Mouse (Mus musculus) limb, embryonic 10.5 days (tissue): ENCODE measurements around the gene Epha7. TPM values are rescaled to one million over a fixed set of nuclear protein-coding genes. Genes with fewer than 3 reads are reported as not detected.

Experiments used
- DNase-seq: peaks from one replicate; pipeline ENCODE4 v3.0.0-alpha.2; 2017; ENCODE audit warnings: low spot score
- H3K27ac ChIP-seq: fragments of 300-500 bp; sonication (generic); 2 replicates; pipeline ENCODE4 v1.5.1; 2016; ENCODE audit warnings: mild to moderate bottlenecking
- H3K27me3 ChIP-seq: fragments of 300-500 bp; sonication (generic); 2 replicates; pipeline ENCODE4 v1.6.1; 2016; ENCODE audit warnings: low read depth, mild to moderate bottlenecking; ENCODE audit not compliant: poor library complexity, severe bottlenecking
- H3K36me3 ChIP-seq: fragments of 300-500 bp; sonication (generic); 2 replicates; pipeline ENCODE4 v1.6.1; 2016; ENCODE audit warnings: mild to moderate bottlenecking, moderate library complexity
- H3K4me1 ChIP-seq: fragments of 300-500 bp; sonication (generic); 2 replicates; pipeline ENCODE4 v1.6.1; 2016
- H3K4me3 ChIP-seq: fragments of 300-500 bp; sonication (generic); 2 replicates; pipeline ENCODE4 v1.5.1; 2016; ENCODE audit warnings: mild to moderate bottlenecking, moderate library complexity
- H3K9me3 ChIP-seq: fragments of 300-500 bp; sonication (generic); replicated peaks from 2 replicates; pipeline ENCODE4 v1.6.1; 2016; ENCODE audit warnings: mild to moderate bottlenecking
- WGBS: fragments of 180-500 bp; shearing (Covaris S2); methylation state at CpG from one replicate; pipeline ENCODE4 v1.1.7; 2016; 5-methylcytosine and 5-hydroxymethylcytosine counted together
- polyA plus RNA-seq: library from polyadenylated mRNA; unstranded; fragments of >200 nt; fragmentation: Nextera tagmentation; extraction: Ambion mirVana; gene quantifications from 2 replicates; pipeline ENCODE4 v1.2.1, GENCODE M21; 2016

Epha7 gene
- polyA plus RNA-seq, 1 experiment from 2014 or later: 46.7 TPM

- no peaks in the 10 kb centered on the region for H3K27me3 ChIP-seq
- H3K4me1 ChIP-seq: no peaks in the 10 kb centered on the region
- no peak for DNase-seq
- no peaks in the 10 kb centered on the region for H3K9me3 ChIP-seq
- WGBS: 78% methylated on average over 4 of the region's 4 CpGs
- no peak overlapping the region for H3K27ac ChIP-seq
- H3K4me3 ChIP-seq: no peak overlapping the region
- H3K36me3 ChIP-seq: no peaks in the 10 kb centered on the region
Measured at GRCm38 (mm10) chr4:28910127-28910526, 97.2 kb downstream of the Epha7 start.

- H3K36me3 ChIP-seq: no peaks in the 10 kb centered on the region
- no peak overlapping the region for H3K27ac ChIP-seq
- no peaks in the 10 kb centered on the region for H3K4me1 ChIP-seq
- DNase-seq: no peak
- H3K9me3 ChIP-seq: no peaks in the 10 kb centered on the region
- H3K27me3 ChIP-seq: no peaks in the 10 kb centered on the region
- H3K4me3 ChIP-seq: no peak overlapping the region
- WGBS: 95% methylated on average over 2 of the region's 2 CpGs
Measured at GRCm38 (mm10) chr4:28912028-28912427, 99.1 kb downstream of the Epha7 start.

GRCm38 (mm10) chr4:28913613-28914012 lies 100.7 kb downstream of the Epha7 start:
- 70% methylated on average over 2 of the region's 2 CpGs for WGBS
- DNase-seq: no peak
- H3K4me3 ChIP-seq: no peak overlapping the region
- H3K4me1 ChIP-seq: no peaks in the 10 kb centered on the region
- H3K27ac ChIP-seq: no peak overlapping the region
- H3K9me3 ChIP-seq: no peaks in the 10 kb centered on the region
- H3K36me3 ChIP-seq: no peaks in the 10 kb centered on the region
- H3K27me3 ChIP-seq: no peaks in the 10 kb centered on the region

- Histone ChIP-seq H3K4me1 (no peaks in the 10 kb centered on the region), H3K36me3 (no peaks in the 10 kb centered on the region), H3K4me3 (no peak overlapping the region), H3K27me3 (no peaks in the 10 kb centered on the region), H3K9me3 (no peaks in the 10 kb centered on the region), H3K27ac (no peak overlapping the region)
- 91% methylated on average over 6 of the region's 6 CpGs for WGBS
- no peak for DNase-seq
Measured at GRCm38 (mm10) chr4:28920645-28921044, 107.7 kb downstream of the Epha7 start.

GRCm38 (mm10) chr4:28926072-28926471 lies 113.1 kb downstream of the Epha7 start:
- H3K27me3 ChIP-seq: no peaks in the 10 kb centered on the region
- no peak overlapping the region for H3K27ac ChIP-seq
- no peaks in the 10 kb centered on the region for H3K9me3 ChIP-seq
- H3K36me3 ChIP-seq: no peaks in the 10 kb centered on the region
- no peak overlapping the region for H3K4me3 ChIP-seq
- no peak for DNase-seq
- H3K4me1 ChIP-seq: no peaks in the 10 kb centered on the region
- WGBS: 95% methylated on average over 4 of the region's 4 CpGs

GRCm38 (mm10) chr4:28933431-28933830 lies 120.5 kb downstream of the Epha7 start:
- Histone ChIP-seq H3K4me3 (no peak overlapping the region), H3K4me1 (0 out of 2 replicates have a peak, but pooled peaks cover 3% of the 10 kb centered on the region), H3K27ac (no peak overlapping the region), H3K9me3 (no peaks in the 10 kb centered on the region), H3K27me3 (no peaks in the 10 kb centered on the region), H3K36me3 (peaks cover 1% of the 10 kb centered on the region; the same call in 1 of the 2 replicates)
- no peak for DNase-seq
- 87% methylated on average over 4 of the region's 4 CpGs for WGBS

- H3K4me3 ChIP-seq: no peak overlapping the region
- H3K4me1 ChIP-seq: 0 out of 2 replicates have a peak, but pooled peaks cover 3% of the 10 kb centered on the region
- no peak overlapping the region for H3K27ac ChIP-seq
- no peak for DNase-seq
- H3K36me3 ChIP-seq: peaks cover 6% of the 10 kb centered on the region; the same call in 1 of the 2 replicates
- no peaks in the 10 kb centered on the region for H3K27me3 ChIP-seq
- WGBS: 48% methylated on average over 10 of the region's 10 CpGs
- H3K9me3 ChIP-seq: no peaks in the 10 kb centered on the region
Measured at GRCm38 (mm10) chr4:28934802-28935201, 121.9 kb downstream of the Epha7 start.

- peaks cover 6% of the 10 kb centered on the region; the same call in 1 of the 2 replicates for H3K36me3 ChIP-seq
- no peaks in the 10 kb centered on the region for H3K27me3 ChIP-seq
- no peak for DNase-seq
- 94% methylated on average over 11 of the region's 11 CpGs for WGBS
- no peak overlapping the region for H3K4me3 ChIP-seq
- H3K4me1 ChIP-seq: 0 out of 2 replicates have a peak, but pooled peaks cover 3% of the 10 kb centered on the region
- no peaks in the 10 kb centered on the region for H3K9me3 ChIP-seq
- H3K27ac ChIP-seq: no peak overlapping the region
Measured at GRCm38 (mm10) chr4:28935567-28935966, 122.6 kb downstream of the Epha7 start.

GRCm38 (mm10) chr4:28940710-28941109 lies 127.8 kb downstream of the Epha7 start:
- Histone ChIP-seq H3K27ac (no peak overlapping the region), H3K4me3 (no peak overlapping the region)
- WGBS: 95% methylated on average over 2 of the region's 2 CpGs

GRCm38 (mm10) chr4:28944237-28944636 lies 131.3 kb downstream of the Epha7 start:
- Histone ChIP-seq H3K4me1 (no peaks in the 10 kb centered on the region), H3K4me3 (no peak overlapping the region), H3K27ac (no peak overlapping the region), H3K9me3 (no peaks in the 10 kb centered on the region), H3K27me3 (no peaks in the 10 kb centered on the region), H3K36me3 (peaks cover 15% of the 10 kb centered on the region; the same call in 1 of the 2 replicates)
- 90% methylated on average over 6 of the region's 6 CpGs for WGBS
- no peak for DNase-seq

More at GRCm38 (mm10) chr4:28940710-28941109, 127.8 kb downstream of the Epha7 start:
- DNase-seq: no peak
- no peaks in the 10 kb centered on the region for H3K9me3 ChIP-seq
- H3K4me1 ChIP-seq: no peaks in the 10 kb centered on the region
- H3K36me3 ChIP-seq: peaks cover 16% of the 10 kb centered on the region; the same call in 1 of the 2 replicates
- no peaks in the 10 kb centered on the region for H3K27me3 ChIP-seq

- no peak for DNase-seq
- Histone ChIP-seq H3K27ac (no peak overlapping the region), H3K4me3 (no peak overlapping the region), H3K36me3 (peaks cover 18% of the 10 kb centered on the region), H3K9me3 (no peaks in the 10 kb centered on the region), H3K27me3 (no peaks in the 10 kb centered on the region), H3K4me1 (no peaks in the 10 kb centered on the region)
- 94% methylated on average over 9 of the region's 9 CpGs for WGBS
Measured at GRCm38 (mm10) chr4:28960889-28961560, 148.1 kb downstream of the Epha7 start.

GRCm38 (mm10) chr4:28967584-28968315 lies 154.8 kb downstream of the Epha7 start:
- no peaks in the 10 kb centered on the region for H3K9me3 ChIP-seq
- H3K36me3 ChIP-seq: peaks cover 8% of the 10 kb centered on the region
- H3K27me3 ChIP-seq: no peaks in the 10 kb centered on the region
- H3K4me3 ChIP-seq: no peak overlapping the region
- no peak for DNase-seq
- no peaks in the 10 kb centered on the region for H3K4me1 ChIP-seq
- WGBS: 64% methylated on average over 3 of the region's 3 CpGs
- H3K27ac ChIP-seq: no peak overlapping the region
